Mouse (Mus musculus) gastrocnemius, adult 18-20 months (tissue): Measurements from ENCODE around the gene Zfand3. TPM values are rescaled to one million over a fixed set of nuclear protein-coding genes. Genes with fewer than 3 reads are reported as not detected.

Source experiments
- DNase-seq: peaks from one replicate; pipeline ENCODE4 v3.0.0; 2021; ENCODE audit warnings: low spot score
- total RNA-seq, 2 experiments: library from RNA; stranded (reverse); gene quantifications; 2 replicates each; pipeline ENCODE4 v1.2.3; 2021

Zfand3 gene
- total RNA-seq, 2 experiments from 2014 or later: 211 to 216 TPM

- no peak for DNase-seq
Observed at GRCm38 (mm10) chr17:29995986-29996385, 8.5 kb upstream of the Zfand3 start.

- no peak for DNase-seq
Observed at GRCm38 (mm10) chr17:29997726-29998125, 6.8 kb upstream of the Zfand3 start.

DNA sequence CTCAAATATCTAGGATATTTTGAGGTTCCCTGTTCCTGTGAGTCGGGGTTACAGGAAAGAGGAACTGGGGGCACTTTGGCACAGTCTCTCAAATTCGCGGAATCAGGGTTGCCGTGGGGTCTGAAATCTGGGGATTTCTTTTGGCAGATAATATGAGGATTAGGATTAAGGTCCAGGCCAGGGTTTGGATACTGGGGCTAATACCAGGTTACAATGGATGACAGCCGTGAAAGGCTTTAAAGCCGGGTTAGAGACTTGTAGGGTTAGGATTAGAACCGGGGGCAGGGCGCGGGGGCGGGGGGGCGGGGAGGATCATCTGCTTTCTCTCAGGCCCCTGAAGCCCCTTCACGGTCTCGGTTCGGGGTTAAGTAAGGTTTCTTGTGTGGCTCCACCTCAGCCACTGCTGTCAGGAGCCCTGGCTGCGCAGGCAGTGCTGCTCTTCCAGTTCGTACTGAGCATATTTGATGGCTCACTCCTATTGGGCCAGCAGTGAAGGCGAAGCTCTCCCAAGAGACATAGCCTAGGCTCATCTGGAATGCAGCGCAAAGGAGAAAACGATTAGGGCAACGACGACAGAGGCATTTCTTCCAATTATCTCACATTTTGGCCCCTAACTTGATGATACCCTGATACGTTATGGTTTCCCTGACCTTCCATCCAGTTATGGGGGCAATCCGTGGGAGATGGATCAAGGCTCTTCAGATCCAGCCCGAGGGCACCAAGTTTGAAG, 5.8 kb upstream of the Zfand3 start:
- no peak for DNase-seq

- DNase-seq: no peak
Observed at GRCm38 (mm10) chr17:30005103-30005443, 540 bp downstream of the Zfand3 start.

GRCm38 (mm10) chr17:30005451-30005941, 963 bp downstream of the Zfand3 start:
- DNase-seq: peak; percentile 44

GRCm38 (mm10) chr17:30006877-30007276, 2.3 kb downstream of the Zfand3 start:
- DNase-seq: no peak

DNA sequence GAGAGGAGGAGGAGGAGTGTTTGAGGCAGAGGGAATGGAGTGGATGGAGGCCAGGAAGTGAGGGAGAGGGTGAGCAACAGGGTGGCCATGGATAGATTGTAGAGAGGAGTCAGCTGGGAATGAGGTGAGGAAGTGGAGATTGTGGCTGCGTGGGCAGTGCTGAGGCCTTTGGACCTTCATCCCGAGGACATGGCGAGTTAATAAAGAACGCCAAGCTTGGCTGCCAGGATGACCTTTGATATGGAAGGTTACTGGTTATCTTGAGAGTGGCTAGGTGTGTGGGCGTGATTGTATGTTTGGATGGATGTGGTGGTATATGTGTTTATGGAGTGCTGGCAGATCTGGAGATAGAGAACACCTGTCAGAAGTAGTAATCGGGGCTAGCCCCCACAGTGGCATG, 3.4 kb downstream of the Zfand3 start:
- no peak for DNase-seq

DNA sequence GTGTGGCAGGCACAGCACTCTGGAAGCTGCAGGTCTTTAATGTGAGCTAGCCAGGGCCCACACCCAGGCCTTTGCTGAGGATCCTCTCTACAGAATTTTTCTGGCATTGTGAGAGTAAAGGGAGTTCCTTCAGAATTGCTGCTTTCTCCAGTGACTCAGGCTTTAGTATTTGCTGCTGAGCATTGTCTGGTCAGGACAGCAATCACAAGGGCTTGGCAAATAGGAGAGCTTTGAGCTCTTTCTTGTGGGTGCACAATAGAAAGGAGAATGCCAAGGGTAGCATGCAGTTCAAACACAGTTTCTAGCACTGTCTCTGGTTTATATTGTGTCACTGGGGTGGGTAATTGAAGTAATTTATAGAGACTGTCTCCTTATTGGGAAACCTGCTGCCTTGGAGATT, 3.9 kb downstream of the Zfand3 start:
- DNase-seq: no peak

DNA sequence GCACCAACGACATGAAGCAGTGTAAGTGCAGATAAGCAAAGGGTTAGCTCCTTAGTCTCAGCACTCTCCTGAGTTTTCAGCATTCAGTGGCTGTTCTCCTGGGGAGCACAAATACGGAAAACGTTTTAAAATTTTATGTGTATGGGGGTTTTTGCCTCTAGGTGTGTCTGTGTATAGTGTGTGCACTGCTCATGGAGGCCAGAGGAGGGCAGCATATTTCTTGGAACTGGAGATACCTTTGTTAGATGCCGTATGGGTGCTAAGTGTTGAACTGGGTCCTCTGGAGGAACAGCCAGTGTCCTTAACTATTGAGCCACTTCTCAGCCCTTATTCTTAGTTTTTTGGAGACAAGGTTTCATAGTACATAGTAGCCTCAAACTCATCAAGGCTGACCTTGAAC, 10.1 kb downstream of the Zfand3 start:
- DNase-seq: no peak

DNA sequence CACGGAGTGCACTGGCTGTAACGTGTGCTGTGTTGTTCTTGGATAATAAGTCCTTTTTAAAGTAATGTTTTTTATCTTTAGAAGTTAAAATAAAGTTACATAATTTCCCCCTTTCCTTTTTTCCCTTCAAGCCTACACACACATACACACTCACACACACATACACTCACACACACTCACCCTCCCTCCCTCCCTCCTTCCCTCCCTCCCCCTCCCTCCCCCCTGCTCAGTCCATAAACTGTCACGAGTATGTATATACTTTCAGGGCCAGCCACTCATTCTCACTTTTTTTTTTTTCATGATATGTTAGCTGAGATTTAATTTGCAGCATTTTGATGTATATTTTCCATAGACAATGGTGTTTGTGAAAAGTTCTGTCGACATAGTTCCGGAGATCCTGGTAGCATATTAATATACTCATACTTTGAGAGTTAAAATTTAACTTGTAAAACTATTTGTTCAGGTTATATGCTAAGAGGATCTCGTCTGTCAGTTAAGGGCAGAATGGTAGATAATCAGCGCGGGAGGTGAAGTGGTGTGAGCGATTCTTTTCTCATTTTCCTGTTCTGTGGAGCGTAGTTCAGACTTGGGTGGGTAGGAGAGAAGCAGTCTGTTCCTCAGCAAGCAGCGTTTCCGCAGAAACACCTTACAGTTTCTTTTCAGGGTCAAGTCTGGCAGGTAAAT, 14.5 kb downstream of the Zfand3 start:
- no peak for DNase-seq

DNA sequence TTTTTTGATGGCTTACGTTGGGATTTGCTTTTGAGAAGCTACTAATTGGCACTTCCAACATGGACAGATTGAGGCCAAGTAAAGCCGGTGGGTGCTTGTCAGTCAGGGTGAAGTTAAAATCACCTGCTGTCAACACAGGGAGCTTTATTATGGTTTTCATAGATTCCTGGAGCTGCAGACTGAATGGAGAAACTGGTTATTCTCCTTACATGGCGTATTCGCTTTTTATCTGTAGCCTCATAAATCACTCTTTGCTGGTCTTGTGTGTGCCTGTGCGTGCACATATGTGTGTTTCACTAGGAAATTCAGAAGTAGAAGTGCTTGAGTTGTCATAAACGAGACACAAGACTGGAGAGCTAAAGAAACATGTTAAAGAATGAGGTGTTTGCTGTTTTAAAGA, 15.4 kb downstream of the Zfand3 start:
- no peak for DNase-seq

DNA sequence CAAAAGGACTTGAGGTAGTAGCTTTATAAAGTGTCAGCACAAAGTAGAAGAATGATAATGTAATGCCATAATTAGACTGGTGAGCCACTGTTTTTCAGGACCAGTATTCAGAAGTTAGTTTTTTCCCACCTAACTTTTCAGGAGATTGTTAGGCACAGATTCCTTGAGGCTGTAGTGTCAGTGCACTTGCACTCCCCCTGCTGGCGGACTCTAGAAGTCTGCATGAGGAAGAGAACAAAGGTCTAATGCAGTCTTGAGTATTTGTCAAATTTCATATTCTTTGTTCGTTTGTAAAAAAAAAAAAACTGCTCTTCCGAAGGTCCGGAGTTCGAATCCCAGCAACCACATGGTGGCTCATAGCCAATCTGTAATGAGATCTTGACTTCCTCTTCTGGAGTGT, 20.1 kb downstream of the Zfand3 start:
- peak; percentile 73 for DNase-seq

GRCm38 (mm10) chr17:30026617-30027016, 22.1 kb downstream of the Zfand3 start:
- no peak for DNase-seq

DNA sequence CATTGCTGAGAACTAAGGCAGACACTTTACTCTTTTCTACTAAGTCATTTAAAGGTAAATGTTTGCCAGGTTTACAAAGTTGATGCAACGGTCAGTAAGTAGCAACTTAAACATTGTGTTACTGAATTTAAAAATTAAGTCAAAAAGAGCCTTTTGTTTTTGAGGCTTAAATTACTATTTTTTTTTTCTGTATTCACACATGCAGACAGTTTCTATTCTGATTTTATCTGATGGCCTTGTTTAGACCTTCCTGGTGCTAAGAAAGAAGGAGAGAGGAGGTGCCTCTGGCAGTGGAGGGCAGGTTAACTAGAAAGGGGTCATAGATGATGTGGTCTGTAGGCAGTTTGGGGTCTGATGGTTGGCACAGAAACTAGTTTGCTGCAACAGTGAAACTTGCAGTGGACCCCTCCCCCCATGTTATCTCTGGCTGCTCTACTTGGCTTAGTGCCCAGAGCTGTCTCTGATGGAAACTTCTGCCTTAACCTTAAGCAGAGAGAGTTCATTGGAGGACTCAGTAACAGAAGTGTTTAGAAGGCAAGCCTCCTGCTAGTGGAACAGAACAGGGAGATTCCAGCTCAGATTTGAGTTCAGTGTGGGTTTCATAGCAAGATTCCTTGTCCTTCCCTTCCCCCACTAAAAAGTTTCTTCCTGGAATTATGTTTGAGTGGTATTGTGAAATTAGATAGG, 23.0 kb downstream of the Zfand3 start:
- DNase-seq: peak; percentile 35

- no peak for DNase-seq
Observed at GRCm38 (mm10) chr17:30029633-30030226, 25.2 kb downstream of the Zfand3 start.

DNA sequence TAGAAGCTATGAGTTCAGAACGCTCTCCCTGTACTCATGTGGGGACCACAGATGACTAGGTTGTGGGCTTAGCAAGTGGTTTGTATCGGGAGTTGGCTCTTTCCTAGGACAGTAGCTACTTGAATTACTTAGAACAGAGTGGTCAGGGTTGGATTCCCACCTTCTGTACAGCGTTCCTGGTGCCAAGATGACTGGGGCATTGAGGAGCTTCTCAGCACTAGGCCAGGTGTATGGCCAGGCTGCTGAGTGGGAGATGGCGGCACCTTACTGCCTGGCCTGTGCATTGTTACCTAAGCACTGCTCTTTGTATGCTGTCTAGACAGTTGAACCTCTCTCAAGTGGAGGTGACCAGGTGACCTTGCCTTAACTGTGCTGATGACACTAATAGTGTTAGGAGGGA, 28.3 kb downstream of the Zfand3 start:
- DNase-seq: no peak

- no peak for DNase-seq
Observed at GRCm38 (mm10) chr17:30033991-30034390, 29.5 kb downstream of the Zfand3 start.

- no peak for DNase-seq
Observed at GRCm38 (mm10) chr17:30035216-30036005, 30.9 kb downstream of the Zfand3 start.

GRCm38 (mm10) chr17:30043163-30043822, 38.8 kb downstream of the Zfand3 start:
- DNase-seq: no peak

DNA sequence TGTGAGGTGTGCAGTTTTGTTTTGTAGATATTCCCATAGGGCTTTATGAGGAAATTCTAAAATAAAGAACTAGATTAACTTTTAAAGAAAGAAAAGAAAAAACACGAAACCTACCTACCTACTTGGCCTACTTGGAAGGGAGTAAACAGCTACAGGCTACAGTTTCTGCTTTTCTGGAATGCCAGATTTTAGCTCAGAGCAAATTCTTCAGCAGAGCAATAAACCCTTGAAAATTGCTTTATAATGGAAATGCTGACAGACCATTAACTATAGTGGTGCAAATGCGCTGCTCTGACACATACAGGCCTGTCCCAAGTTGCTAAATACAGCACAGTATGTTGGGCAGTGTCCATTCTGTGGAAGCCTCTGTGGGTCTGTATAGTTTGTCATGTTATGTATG, 40.6 kb downstream of the Zfand3 start:
- DNase-seq: no peak

- DNase-seq: no peak
Observed at GRCm38 (mm10) chr17:30046654-30047053, 42.1 kb downstream of the Zfand3 start.
